Mouse (Mus musculus): ENCODE data around the gene Gm20388.

GRCm38 (mm10) chr8:120489771-120490281 is 579.2 kb downstream of the Gm20388 start:
- TF ChIP-seq POLR2A (IDR thresholded peaks at IDR 0.05; ENCODE audit: borderline replicate concordance, control insufficient read depth, low read depth, low read length) (no peak), CTCF (IDR thresholded peaks at IDR 0.05; ENCODE audit: control insufficient read depth, insufficient read depth, low read length) (no peak; the same call in 1 of the 2 replicates)

Data from bone marrow, adult 2 months (tissue).